Mouse (Mus musculus): ENCODE measurements around the gene Nkapd1. TPM values are rescaled to one million over a fixed set of nuclear protein-coding genes. Genes with fewer than 3 reads are reported as not detected.
"Not testable (repeated sequence)": the region's sequence is repeated elsewhere in the genome, so short reads cannot be mapped to it uniquely, and the experiment has no call there.

Gene Nkapd1
- polyA plus RNA-seq, 1 experiment, result 6.3 TPM

DNA sequence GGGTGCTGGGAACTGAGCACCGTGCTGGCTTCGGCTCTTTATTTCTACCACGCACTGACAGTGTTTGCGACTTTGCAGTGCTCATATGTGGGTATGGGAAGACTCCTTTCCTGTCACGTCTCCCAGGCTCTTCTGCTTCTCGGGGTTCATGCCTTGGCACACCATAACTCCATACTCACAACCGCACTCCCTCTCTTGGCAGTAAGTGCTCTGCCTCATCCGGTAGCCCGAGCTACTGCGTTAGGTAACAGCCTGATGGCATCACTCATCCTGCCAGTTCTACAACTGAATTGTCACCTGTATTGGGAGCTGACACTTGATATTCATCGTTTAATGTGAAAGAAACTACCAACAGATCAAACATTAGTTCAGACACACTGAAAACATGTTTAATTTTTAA is 17.0 kb upstream of the Nkapd1 start:
- DNase-seq, result no peak
- no peaks in the 10 kb centered on the region for H3K4me1 ChIP-seq (ENCODE audit: control insufficient read depth, insufficient read depth, low read length)
- 94% methylated on average over 11 of the region's 11 CpGs for WGBS
- H3K4me3 ChIP-seq (replicated peaks; ENCODE audit: extremely low read depth, low read depth, low read length), result no peak overlapping the region
- no peak for TF ChIP-seq CTCF (IDR thresholded peaks at IDR 0.05; ENCODE audit: insufficient read depth, low read length)
- no peak for TF ChIP-seq POLR2A (IDR thresholded peaks at IDR 0.05; ENCODE audit: borderline replicate concordance, extremely low read depth, low read depth, low read length)

DNA sequence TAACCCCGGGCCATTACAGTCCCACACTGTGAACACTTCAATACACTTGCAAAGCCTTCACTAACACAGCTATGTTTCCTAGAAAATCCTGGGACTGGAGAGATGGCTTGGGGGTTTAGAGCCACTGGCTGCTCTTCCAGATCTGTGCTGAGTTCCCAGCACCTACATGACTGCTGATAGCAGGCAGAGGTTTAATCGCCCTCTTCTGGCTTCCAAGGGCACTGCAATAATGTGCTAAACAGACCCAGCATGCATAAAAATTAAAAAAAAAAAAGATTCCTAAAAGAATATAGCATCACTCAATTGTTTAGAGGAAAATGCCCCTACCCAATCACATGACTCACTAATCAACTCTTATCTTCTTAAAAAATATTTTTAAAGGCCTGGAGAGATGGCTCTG is 15.8 kb upstream of the Nkapd1 start:
- TF ChIP-seq POLR2A (IDR thresholded peaks at IDR 0.05; ENCODE audit: borderline replicate concordance, extremely low read depth, low read depth, low read length) (no peak), CTCF (IDR thresholded peaks at IDR 0.05; ENCODE audit: insufficient read depth, low read length) (no peak)
- 59% methylated on average over 2 of the region's 2 CpGs for WGBS
- H3K4me3 ChIP-seq (replicated peaks; ENCODE audit: extremely low read depth, low read depth, low read length), result no peak overlapping the region
- no peak for DNase-seq
- H3K4me1 ChIP-seq (ENCODE audit: control insufficient read depth, insufficient read depth, low read length), result no peaks in the 10 kb centered on the region

DNA sequence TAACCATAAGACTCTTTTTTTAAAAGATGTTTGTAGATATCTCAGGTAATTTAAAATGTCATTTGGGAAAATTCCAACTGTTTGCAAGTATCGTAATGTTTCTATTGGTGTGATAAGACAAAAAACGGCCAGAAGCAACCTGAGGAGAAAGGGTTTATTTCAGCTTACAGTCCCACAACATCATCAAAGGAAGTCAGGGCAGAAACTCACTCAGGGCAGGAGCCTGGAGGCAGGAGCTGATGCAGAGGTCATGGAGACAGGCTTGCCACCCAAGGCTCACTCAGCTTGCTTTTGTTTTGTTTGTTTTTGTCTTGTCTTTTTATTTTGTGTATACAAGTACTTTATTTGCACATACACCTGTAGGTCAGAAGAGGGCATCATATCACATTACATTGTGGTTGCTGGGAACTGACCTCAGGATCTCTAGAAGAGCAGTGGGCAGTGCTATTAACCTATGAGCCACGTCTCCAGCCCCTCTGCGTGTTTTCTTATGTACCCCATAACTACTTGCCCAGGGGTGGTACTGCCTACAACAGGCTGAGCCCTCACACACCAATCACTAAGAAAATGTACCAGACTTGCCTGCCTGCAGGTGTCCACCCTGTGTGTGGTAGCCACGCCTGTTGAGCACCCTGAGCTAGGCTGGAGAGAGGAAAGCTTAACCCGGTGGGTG is 14.9 kb upstream of the Nkapd1 start:
- WGBS, result 86% methylated on average over 6 of the region's 6 CpGs
- H3K4me3 ChIP-seq (replicated peaks; ENCODE audit: extremely low read depth, low read depth, low read length), result no peak overlapping the region
- no peak for DNase-seq
- TF ChIP-seq POLR2A (IDR thresholded peaks at IDR 0.05; ENCODE audit: borderline replicate concordance, extremely low read depth, low read depth, low read length) (no peak), CTCF (IDR thresholded peaks at IDR 0.05; ENCODE audit: insufficient read depth, low read length) (no peak)
- H3K4me1 ChIP-seq (ENCODE audit: control insufficient read depth, insufficient read depth, low read length), result no peaks in the 10 kb centered on the region

DNA sequence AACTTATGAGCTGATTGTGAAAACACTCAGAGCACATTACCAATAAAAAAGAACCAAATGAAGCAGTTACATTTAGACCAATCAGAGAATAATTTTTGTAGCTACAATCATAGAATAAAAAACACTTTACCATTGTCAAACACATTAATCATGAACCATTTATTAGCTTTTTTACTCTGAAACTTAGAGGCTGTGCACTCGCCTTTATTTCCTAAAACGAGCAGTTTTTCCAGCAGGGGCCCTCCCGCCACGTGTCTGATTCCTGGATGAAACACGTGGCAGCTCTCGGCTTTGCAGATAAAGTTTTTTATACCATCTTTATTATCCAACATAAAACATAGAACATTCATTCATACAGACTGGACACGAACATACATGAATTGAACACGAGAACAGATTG is 13.6 kb upstream of the Nkapd1 start:
- not testable (repeated sequence) for DNase-seq; H3K4me1 ChIP-seq (ENCODE audit: control insufficient read depth, insufficient read depth, low read length); H3K4me3 ChIP-seq (replicated peaks; ENCODE audit: extremely low read depth, low read depth, low read length)
- 97% methylated on average over 6 of the region's 8 CpGs for WGBS

DNA sequence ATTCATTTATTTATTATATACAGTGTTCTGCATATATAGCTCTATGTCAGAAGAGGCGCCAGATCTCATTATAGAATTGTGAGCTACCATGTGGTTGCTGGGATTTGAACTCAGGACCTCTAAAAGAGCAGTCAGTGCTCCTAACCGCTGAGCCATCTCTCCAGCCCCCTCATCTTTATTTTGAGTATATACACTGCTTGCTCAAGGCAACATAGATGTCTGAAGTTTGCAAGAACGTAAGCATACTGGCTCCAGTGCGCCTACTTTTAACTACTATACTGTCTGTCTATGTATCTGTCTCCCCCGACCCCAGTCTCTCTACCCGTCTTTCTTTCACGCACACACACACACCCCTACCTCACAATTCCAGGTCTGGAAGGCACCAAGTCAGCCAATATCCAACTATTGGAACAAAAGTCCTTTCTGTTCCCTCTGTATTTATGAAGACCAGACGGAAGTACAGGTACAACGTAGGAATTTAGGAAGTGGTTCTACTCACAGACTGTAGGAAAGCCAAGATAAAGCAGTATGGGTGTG is 598 bp upstream of the Nkapd1 start:
- 57% methylated on average over 9 of the region's 9 CpGs for WGBS
- TF ChIP-seq POLR2A (IDR thresholded peaks at IDR 0.05; ENCODE audit: borderline replicate concordance, extremely low read depth, low read depth, low read length), result no peak
- TF ChIP-seq CTCF (IDR thresholded peaks at IDR 0.05; ENCODE audit: insufficient read depth, low read length), result no peak
- no peak for DNase-seq
- Histone ChIP-seq H3K4me1 (ENCODE audit: control insufficient read depth, insufficient read depth, low read length) (peaks cover 2% of the 10 kb centered on the region), H3K4me3 (replicated peaks; ENCODE audit: extremely low read depth, low read depth, low read length) (no peak overlapping the region)

DNA sequence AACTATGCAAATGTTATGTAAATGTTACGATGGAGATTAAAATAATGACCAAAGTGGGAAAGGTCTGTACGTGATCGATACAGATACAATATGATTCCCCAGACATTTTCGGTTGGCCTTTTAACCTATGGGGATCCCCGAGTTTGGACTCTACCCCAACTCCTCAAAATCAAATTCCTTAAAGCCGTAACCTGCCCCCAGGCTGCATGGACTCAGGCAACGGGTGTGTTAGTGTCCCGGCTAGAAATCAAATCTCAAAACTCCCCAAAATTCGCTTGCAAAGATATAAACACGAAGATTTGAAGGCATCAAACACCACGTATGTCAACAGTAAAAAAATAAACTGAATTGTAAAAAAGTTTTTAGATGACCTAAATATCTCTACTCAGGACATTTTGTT is 1.1 kb downstream of the Nkapd1 start:
- H3K4me3 ChIP-seq (replicated peaks; ENCODE audit: extremely low read depth, low read depth, low read length), result peak overlapping the region; percentile 84
- H3K4me1 ChIP-seq (ENCODE audit: control insufficient read depth, insufficient read depth, low read length), result peaks cover 2% of the 10 kb centered on the region
- 31% methylated on average over 11 of the region's 11 CpGs for WGBS
- DNase-seq, result no peak
- no peak for TF ChIP-seq CTCF (IDR thresholded peaks at IDR 0.05; ENCODE audit: insufficient read depth, low read length)
- TF ChIP-seq POLR2A (IDR thresholded peaks at IDR 0.05; ENCODE audit: borderline replicate concordance, extremely low read depth, low read depth, low read length), result no peak

DNA sequence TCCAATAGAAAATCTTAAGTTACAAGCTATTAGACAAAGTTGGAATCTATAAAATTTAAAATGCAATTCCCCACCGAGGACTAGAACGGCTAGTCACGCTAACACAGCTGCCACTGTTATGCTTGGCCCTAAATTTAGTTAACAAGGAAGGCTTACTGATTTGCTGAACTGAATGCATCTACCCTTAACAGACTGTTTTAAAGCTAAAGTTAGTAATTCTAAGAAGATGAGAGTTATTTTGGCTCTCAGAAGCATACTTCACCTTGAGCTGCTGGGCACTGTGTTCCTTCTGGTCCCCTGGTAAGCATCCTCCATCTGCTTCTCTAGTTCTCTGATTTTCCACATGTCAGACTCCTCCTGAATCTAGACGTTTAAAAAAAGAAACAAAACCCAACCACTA is 5.1 kb downstream of the Nkapd1 start:
- TF ChIP-seq POLR2A (IDR thresholded peaks at IDR 0.05; ENCODE audit: borderline replicate concordance, extremely low read depth, low read depth, low read length) (no peak), CTCF (IDR thresholded peaks at IDR 0.05; ENCODE audit: insufficient read depth, low read length) (no peak)
- DNase-seq, result no peak
- Histone ChIP-seq H3K4me1 (ENCODE audit: control insufficient read depth, insufficient read depth, low read length) (peaks cover 2% of the 10 kb centered on the region), H3K4me3 (replicated peaks; ENCODE audit: extremely low read depth, low read depth, low read length) (no peak overlapping the region)
- WGBS, result 83% methylated on average over 4 of the region's 4 CpGs

DNA sequence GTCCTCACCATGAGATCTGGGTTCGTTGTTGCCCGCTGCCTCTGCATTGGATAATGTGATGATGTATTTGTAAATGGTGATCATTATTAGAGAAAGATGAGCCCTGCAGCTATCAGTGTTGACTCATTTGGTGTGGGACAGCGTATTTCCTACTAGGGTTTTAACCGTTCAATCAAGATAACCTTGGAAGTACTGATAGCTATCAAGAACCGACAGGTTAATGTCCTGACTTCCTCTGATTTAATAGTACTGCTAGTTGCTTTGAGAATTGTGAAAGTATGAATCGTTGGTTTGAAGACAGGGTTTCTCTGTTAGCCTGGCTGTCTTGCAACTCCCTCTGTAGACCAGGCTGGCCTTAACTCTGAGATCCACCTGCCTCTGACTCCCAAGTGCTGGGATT is 12.9 kb downstream of the Nkapd1 start:
- WGBS, result 2% methylated on average over 6 of the region's 6 CpGs
- TF ChIP-seq POLR2A (IDR thresholded peaks at IDR 0.05; ENCODE audit: borderline replicate concordance, extremely low read depth, low read depth, low read length) (no peak), CTCF (IDR thresholded peaks at IDR 0.05; ENCODE audit: insufficient read depth, low read length) (no peak)

DNA sequence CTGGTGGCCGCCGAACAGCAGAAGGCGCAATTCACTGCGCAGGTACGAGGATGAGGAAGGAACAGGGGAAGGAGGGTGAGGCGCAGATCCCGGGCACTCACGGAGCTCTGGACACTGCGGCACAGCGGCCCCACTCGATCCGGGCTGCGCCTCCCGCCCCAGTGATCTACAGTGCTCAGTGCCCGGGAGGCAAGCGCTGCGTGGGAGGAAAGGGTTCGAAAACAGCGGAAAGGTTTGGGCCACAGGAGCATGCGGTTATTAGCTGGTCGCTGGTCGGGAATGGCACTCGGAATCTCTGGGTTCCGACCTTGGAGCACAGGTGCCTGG is 13.3 kb downstream of the Nkapd1 start:
- Histone ChIP-seq H3K4me3 (replicated peaks; ENCODE audit: extremely low read depth, low read depth, low read length) (peak overlapping the region; percentile 78), H3K4me1 (ENCODE audit: control insufficient read depth, insufficient read depth, low read length) (peaks cover 10% of the 10 kb centered on the region)
- under 1% methylated on average over 24 of the region's 24 CpGs for WGBS
- DNase-seq, result no peak
- no peak for TF ChIP-seq POLR2A (IDR thresholded peaks at IDR 0.05; ENCODE audit: borderline replicate concordance, extremely low read depth, low read depth, low read length)
- no peak for TF ChIP-seq CTCF (IDR thresholded peaks at IDR 0.05; ENCODE audit: insufficient read depth, low read length)

More for the DNA sequence above, 12.9 kb downstream of the Nkapd1 start:
- peak overlapping the region; percentile 78 for H3K4me3 ChIP-seq (replicated peaks; ENCODE audit: extremely low read depth, low read depth, low read length)
- DNase-seq, result no peak
- peaks cover 10% of the 10 kb centered on the region for H3K4me1 ChIP-seq (ENCODE audit: control insufficient read depth, insufficient read depth, low read length)

DNA sequence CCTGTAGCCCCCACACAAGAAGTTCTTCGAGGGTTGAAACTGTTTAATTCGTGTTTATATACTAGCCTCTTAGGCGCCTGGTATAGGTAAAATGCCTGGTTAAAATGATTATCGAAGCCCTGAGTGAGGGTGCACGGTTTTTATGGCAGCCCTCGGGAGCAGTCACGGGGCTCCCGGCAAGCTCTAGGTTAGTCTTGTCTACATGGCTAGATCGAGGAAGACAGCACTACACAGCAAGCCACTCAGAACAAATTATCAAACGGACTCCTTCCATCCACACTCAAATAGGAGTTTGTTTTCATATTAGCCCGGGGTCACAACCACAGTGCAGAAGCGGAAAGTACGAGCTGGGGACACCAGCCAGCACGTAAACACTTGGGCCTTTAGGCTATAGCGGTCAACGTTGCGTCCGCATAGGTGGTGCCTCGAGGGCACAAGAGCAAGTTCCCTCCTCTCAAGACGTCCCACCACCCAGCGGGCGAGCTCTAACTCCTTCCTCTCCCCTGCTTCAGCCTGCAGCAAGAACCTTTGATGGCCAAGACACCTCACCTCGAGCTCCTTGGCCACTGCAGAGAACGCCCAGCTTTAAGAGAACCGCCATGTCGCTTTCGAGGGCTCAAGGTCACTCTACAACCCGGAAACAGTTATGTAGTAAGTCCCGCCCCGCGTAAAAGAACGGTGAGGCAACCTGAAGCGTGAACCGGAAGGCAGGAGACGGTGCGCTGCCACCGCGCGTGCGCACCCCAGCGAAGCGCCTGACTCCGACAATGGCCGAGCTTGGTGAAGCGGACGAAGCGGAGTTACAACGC is 13.9 kb downstream of the Nkapd1 start, which contains the start of the genes Sdhd and Timm8b:
Gene Sdhd (minus strand): TSS at position 624 of the 809 bp plus-strand sequence.
Gene Timm8b (plus strand): TSS at position 722 of the 809 bp plus-strand sequence.
- WGBS, result under 1% methylated on average over 48 of the region's 48 CpGs
- peak; percentile 96 for TF ChIP-seq POLR2A (IDR thresholded peaks at IDR 0.05; ENCODE audit: borderline replicate concordance, extremely low read depth, low read depth, low read length)
- TF ChIP-seq CTCF (IDR thresholded peaks at IDR 0.05; ENCODE audit: insufficient read depth, low read length), result no peak

More for the DNA sequence above, 13.9 kb downstream of the Nkapd1 start, which contains the start of the genes Sdhd and Timm8b:
- Histone ChIP-seq H3K4me3 (replicated peaks; ENCODE audit: extremely low read depth, low read depth, low read length) (peak within 1 kb of the TSS; percentile 78), H3K4me1 (ENCODE audit: control insufficient read depth, insufficient read depth, low read length) (peaks cover 10% of the 10 kb centered on the region)
- peak; percentile 90 for DNase-seq
